Mouse (Mus musculus) ovary, adult 10 weeks (tissue): Measurements from ENCODE around the gene Mettl7a1. TPM values are rescaled to one million over a fixed set of nuclear protein-coding genes. Genes with fewer than 3 reads are reported as not detected.

Source experiments
- polyA plus RNA-seq: library from polyadenylated mRNA; stranded (reverse); fragments of 350-450 nt; fragmentation: Illumina TruSeq; extraction: RNeasy Lipid Tissue Mini Kit (QIAGEN cat#74804); gene quantifications from one replicate; pipeline ENCODE4 v1.2.3, GENCODE M21; 2014

The Mettl7a1 gene
- 80.1 TPM for polyA plus RNA-seq

DNA sequence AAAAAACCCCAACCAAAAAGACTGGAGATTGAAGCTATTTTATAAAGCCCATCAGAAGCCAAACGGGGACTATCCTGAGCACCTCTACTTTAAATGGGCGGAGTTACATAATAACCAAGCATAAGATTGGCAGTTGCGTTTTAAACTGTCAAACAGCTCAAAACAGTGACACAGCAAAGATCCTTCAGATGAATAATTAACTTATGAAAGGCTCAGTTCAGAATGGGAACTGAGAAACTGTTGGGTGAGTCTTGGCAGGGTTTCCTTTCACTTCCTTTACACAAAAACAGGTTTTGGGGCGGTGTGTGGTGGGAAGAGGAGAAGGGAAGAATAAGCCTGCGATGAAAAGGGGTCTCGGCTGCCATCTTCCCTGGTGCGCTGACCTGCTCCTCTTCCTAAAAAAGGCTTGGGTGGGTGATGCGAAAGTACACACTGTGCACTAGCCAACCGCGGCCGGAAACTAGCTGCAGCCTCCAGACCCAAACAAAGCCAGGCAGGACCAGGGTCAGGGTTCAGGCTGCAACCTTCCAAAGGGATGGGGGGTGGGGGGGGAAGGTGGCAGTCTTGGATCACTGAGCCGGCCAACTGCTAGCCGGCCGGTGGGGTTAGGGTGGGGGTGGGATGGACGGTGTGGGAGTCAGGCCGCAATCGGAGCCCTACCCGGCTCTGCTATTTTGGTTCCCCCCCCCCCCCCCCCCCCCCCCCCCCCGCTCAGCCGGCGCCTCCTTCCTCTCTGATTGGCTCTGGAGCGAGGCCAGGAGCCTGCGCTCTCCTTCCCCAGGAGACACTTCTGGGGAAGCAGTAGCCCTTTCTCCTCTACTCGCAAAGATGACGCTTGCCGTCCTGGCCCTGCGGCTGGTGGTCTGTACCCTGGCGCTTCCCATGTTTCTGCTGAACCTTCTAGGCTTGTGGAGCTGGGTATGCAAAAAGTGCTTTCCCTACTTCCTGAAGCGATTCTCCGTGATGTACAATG, at the start of gene Mettl7a1:
TSS of gene Mettl7a1 (plus strand) at position 122 of the 973 bp plus-strand sequence.

DNA sequence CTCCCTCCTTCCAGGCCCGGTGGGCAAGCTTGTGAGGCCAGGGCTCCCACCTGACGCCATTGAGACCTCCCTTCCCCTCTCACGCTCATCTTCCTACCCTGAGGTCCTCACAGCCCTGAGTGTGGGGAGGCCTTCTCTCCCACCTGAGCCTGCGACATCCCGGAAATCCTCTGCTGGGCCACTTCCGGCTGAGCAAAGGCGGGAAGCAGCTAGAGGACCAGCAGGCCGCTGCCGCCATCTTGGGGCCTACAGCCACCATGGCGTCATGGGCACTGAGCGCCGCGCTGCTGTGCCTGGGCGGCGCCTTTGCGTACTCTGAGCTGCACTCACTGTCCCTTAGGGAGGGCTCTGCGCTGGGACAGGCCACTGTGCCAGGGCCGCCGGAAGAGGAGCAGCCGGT, 23.3 kb upstream of the Mettl7a1 start, which contains the start of gene Tmprss12:
TSS of gene Tmprss12 (plus strand) at position 212 of the 400 bp plus-strand sequence.

DNA sequence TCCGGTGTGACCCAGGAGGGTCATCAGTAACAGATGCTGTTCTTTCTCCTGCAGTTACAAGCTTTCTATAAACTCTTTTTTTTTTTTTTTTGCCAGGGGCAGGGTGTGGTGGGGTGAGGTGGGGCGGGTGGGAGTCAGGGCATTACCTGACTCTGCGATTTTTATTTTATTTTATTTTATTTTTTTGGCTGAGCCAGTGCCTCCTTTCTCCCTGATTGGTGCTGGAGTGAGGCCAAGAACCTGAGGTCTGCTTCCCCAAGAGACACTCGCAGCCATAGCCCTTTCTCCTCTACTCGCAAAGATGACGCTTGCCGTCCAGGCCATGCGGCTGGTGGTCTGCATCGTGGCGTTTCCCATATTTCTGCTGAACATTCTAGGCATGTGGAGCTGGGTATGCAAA, 30.7 kb downstream of the Mettl7a1 start, which contains the start of gene Mettl7a3:
TSS of gene Mettl7a3 (plus strand) at position 301 of the 400 bp plus-strand sequence.

DNA sequence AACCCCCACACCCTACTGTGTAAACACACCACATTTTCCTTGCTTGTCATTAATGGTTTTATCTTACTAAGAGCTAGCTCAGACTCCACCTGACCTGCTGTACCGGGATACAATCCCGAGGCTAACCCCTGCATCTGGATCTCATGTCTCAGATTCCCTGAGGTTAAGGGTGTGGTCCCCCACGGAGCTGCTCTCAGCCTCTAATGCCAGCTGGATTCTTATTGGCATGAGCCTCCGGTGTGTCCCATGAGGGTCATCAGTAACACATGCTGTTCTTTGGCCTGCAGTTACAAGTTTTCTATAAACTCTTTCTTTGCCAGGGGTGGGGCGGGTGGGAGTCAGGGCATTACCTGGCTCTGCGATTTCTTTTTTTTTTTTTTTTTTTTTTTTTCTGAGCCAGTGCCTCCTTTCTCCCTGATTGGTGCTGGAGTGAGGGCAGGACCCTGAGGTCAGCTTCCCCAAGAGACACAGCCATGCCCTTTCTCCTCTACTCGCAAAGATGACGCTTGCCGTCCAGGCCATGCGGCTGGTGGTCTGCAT, 48.8 kb downstream of the Mettl7a1 start, which contains the start of the genes Methig1 and Mettl7a2:
TSS of gene Methig1 (plus strand) at position 439 of the 540 bp plus-strand sequence.
TSS of gene Mettl7a2 (plus strand) at position 490 of the 540 bp plus-strand sequence.

DNA sequence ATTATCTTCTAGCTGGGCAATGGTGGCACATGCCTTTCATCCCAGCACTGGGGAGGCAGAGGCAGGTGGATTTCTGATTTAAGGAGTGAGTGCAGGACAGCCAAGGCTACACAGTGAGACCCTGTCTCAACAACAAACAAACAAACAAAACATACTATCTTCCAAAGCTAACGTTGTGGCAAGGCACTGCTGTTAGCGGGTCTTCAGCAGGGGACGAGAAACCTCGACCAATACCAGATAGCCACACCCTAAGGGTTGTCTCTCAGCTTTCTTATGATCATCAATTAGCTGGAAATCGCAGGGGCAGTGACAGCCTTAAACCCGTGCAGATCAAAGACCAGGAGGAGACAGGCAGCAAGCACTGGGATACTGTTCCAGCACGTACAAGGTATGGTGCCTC, 60.3 kb downstream of the Mettl7a1 start, which contains the start of gene Higd1c:
TSS of gene Higd1c (plus strand) at position 301 of the 400 bp plus-strand sequence.

Other genes starting within 250 kb of the Mettl7a1 start
- 151 TPM for gene Atf1, start 76.3 kb upstream of the Mettl7a1 start, polyA plus RNA-seq
- not detected for gene Tmprss12, start 23.3 kb upstream of the Mettl7a1 start, polyA plus RNA-seq
- not detected for gene Mettl7a3, start 30.8 kb downstream of the Mettl7a1 start, polyA plus RNA-seq
- gene Methig1, start 49.0 kb downstream of the Mettl7a1 start, polyA plus RNA-seq: not detected
- 2.7 TPM for gene Mettl7a2, start 49.1 kb downstream of the Mettl7a1 start, polyA plus RNA-seq
- gene Higd1c, start 60.4 kb downstream of the Mettl7a1 start, polyA plus RNA-seq: not detected
- not detected for gene Gm5475, start 118.0 kb downstream of the Mettl7a1 start, polyA plus RNA-seq
- 8.7 TPM for gene Slc11a2, start 120.9 kb downstream of the Mettl7a1 start, polyA plus RNA-seq
- 20.9 TPM for gene Letmd1, start 164.9 kb downstream of the Mettl7a1 start, polyA plus RNA-seq
- gene Csrnp2, start 191.3 kb downstream of the Mettl7a1 start, polyA plus RNA-seq: 6.5 TPM
- 8.3 TPM for gene Tfcp2, start 247.9 kb downstream of the Mettl7a1 start, polyA plus RNA-seq